Mouse (Mus musculus): Measurements from ENCODE around the gene Prph. TPM values are rescaled to one million over a fixed set of nuclear protein-coding genes. Genes with fewer than 3 reads are reported as not detected.

Prph gene
- polyA plus RNA-seq (2012; rRNA removed; ENCODE audit: low replicate concordance) = 7.2 and 7.3 TPM in 2 replicates

GRCm38 (mm10) chr15:99055040-99055439 lies at the start of gene Prph:
Prph (plus strand) TSS chr15:99055174.

GRCm38 (mm10) chr15:99029619-99030584 lies 25.1 kb upstream of the Prph start, which contains the start of gene Tuba1c:
Tuba1c (plus strand) TSS chr15:99029891.

GRCm38 (mm10) chr15:99074019-99074599 lies 19.1 kb downstream of the Prph start, which contains the start of gene Troap:
Troap (plus strand) TSS chr15:99074575.

GRCm38 (mm10) chr15:99087253-99088075 lies 32.5 kb downstream of the Prph start, which contains the start of gene C1ql4:
C1ql4 (minus strand) TSS chr15:99087817.

GRCm38 (mm10) chr15:99092870-99093269 lies 37.9 kb downstream of the Prph start, which contains the start of gene Dnajc22:
Dnajc22 (plus strand) TSS chr15:99093170.

Other genes with a start within 250 kb of the Prph start
- 0.09 TPM in 1 of 2 replicates, not detected in the other for gene Ddn, start 245.7 kb upstream of the Prph start, polyA plus RNA-seq (2012; rRNA removed; ENCODE audit: low replicate concordance)
- 41.8 and 47.9 TPM in 2 replicates for gene Prkag1, start 223.7 kb upstream of the Prph start, polyA plus RNA-seq (2012; rRNA removed; ENCODE audit: low replicate concordance)
- gene Kmt2d, start 184.0 kb upstream of the Prph start, polyA plus RNA-seq (2012; rRNA removed; ENCODE audit: low replicate concordance) = 18.7 and 19.0 TPM in 2 replicates
- gene Rhebl1, start 160.6 kb upstream of the Prph start, polyA plus RNA-seq (2012; rRNA removed; ENCODE audit: low replicate concordance) = 8.3 and 16.5 TPM in 2 replicates
- gene Dhh, start 156.6 kb upstream of the Prph start, polyA plus RNA-seq (2012; rRNA removed; ENCODE audit: low replicate concordance) = 0.38 and 0.48 TPM in 2 replicates
- 90.8 and 281 TPM in 2 replicates for gene Lmbr1l, start 136.9 kb upstream of the Prph start, polyA plus RNA-seq (2012; rRNA removed; ENCODE audit: low replicate concordance)
- gene Tuba1b, start 120.6 kb upstream of the Prph start, polyA plus RNA-seq (2012; rRNA removed; ENCODE audit: low replicate concordance) = 358 and 428 TPM in 2 replicates
- 33.8 and 39.7 TPM in 2 replicates for gene Gm49450, start 101.6 kb upstream of the Prph start, polyA plus RNA-seq (2012; rRNA removed; ENCODE audit: low replicate concordance)
- gene Tuba1a, start 101.5 kb upstream of the Prph start, polyA plus RNA-seq (2012; rRNA removed; ENCODE audit: low replicate concordance) = 74.1 and 81.7 TPM in 2 replicates
- gene Tuba1c, start 25.3 kb upstream of the Prph start, polyA plus RNA-seq (2012; rRNA removed; ENCODE audit: low replicate concordance) = 246 and 414 TPM in 2 replicates
- 9.2 and 15.0 TPM in 2 replicates for gene Troap, start 19.4 kb downstream of the Prph start, polyA plus RNA-seq (2012; rRNA removed; ENCODE audit: low replicate concordance)
- not detected in 2 replicates for gene C1ql4, start 32.6 kb downstream of the Prph start, polyA plus RNA-seq (2012; rRNA removed; ENCODE audit: low replicate concordance)
- 39.0 and 41.7 TPM in 2 replicates for gene Dnajc22, start 38.0 kb downstream of the Prph start, polyA plus RNA-seq (2012; rRNA removed; ENCODE audit: low replicate concordance)
- 2.8 and 3.3 TPM in 2 replicates for gene Spats2, start 70.7 kb downstream of the Prph start, polyA plus RNA-seq (2012; rRNA removed; ENCODE audit: low replicate concordance)
- 1.6 and 2.1 TPM in 2 replicates for gene Kcnh3, start 169.7 kb downstream of the Prph start, polyA plus RNA-seq (2012; rRNA removed; ENCODE audit: low replicate concordance)
- 68.4 and 84.4 TPM in 2 replicates for gene Mcrs1, start 196.8 kb downstream of the Prph start, polyA plus RNA-seq (2012; rRNA removed; ENCODE audit: low replicate concordance)
- gene Prpf40b, start 239.9 kb downstream of the Prph start, polyA plus RNA-seq (2012; rRNA removed; ENCODE audit: low replicate concordance) = 17.7 and 23.6 TPM in 2 replicates
- not detected in 2 replicates for gene Fam186b, start 240.7 kb downstream of the Prph start, polyA plus RNA-seq (2012; rRNA removed; ENCODE audit: low replicate concordance)

Measured in duodenum, adult 2 months (tissue).